Mouse (Mus musculus) CD4-positive, CD25-positive, alpha-beta regulatory T cell, adult 9 weeks (primary cell): ENCODE data around the gene Xcr1. TPM values are rescaled to one million over a fixed set of nuclear protein-coding genes. Genes with fewer than 3 reads are reported as not detected.

ENCODE experiments used
- polyA plus RNA-seq: library from polyadenylated mRNA; unstranded; fragments of 100-300 nt; shearing (Covaris generic); gene quantifications from one replicate; pipeline ENCODE4 v1.2.1, GENCODE M21; 2017

Gene Xcr1
- 0.46 TPM for polyA plus RNA-seq

GRCm38 (mm10) chr9:123861929-123862328 is at the start of gene Xcr1:
TSS of gene Xcr1 (minus strand) at chr9:123862029.

GRCm38 (mm10) chr9:123851713-123852448 is 9.9 kb downstream of the Xcr1 start, which contains the start of gene Fyco1:
TSS of gene Fyco1 (minus strand) at chr9:123851899.

GRCm38 (mm10) chr9:123806267-123806666 is 55.6 kb downstream of the Xcr1 start, which contains the start of gene Cxcr6:
TSS of gene Cxcr6 (plus strand) at chr9:123806475.

Other genes starting within 250 kb of the Xcr1 start
- gene Slc6a20b, start 229.5 kb downstream of the Xcr1 start, polyA plus RNA-seq = 0.26 TPM
- gene Ccr9, start 183.6 kb downstream of the Xcr1 start, polyA plus RNA-seq = 8.3 TPM
- gene Slc6a20a, start 183.1 kb downstream of the Xcr1 start, polyA plus RNA-seq = not detected
- gene Lztfl1, start 144.3 kb downstream of the Xcr1 start, polyA plus RNA-seq = 37.7 TPM
- gene Cxcr6, start 55.6 kb downstream of the Xcr1 start, polyA plus RNA-seq = 22.9 TPM
- gene Fyco1, start 10.1 kb downstream of the Xcr1 start, polyA plus RNA-seq = 59.4 TPM
- gene Ccr1, start 106.7 kb upstream of the Xcr1 start, polyA plus RNA-seq = 0.31 TPM
- not detected for gene Ccr1l1, start 116.4 kb upstream of the Xcr1 start, polyA plus RNA-seq
- 1.6 TPM for gene Ccr3, start 159.9 kb upstream of the Xcr1 start, polyA plus RNA-seq
- gene Ccr2, start 239.9 kb upstream of the Xcr1 start, polyA plus RNA-seq = 24.9 TPM